Mouse (Mus musculus): ENCODE data around the gene Lrrc10. TPM values are rescaled to one million over a fixed set of nuclear protein-coding genes. Genes with fewer than 3 reads are reported as not detected.

The Lrrc10 gene
- polyA plus RNA-seq, 1 experiment from 2014 or later = not detected

GRCm38 (mm10) chr10:117096096-117096495 is 51.0 kb downstream of the Lrrc10 start:
- Histone ChIP-seq H3K27ac (no peak overlapping the region; the same call in 1 of the 2 replicates), H3K36me3 (peaks cover 21% of the 10 kb centered on the region), H3K4me1 (replicated peaks) (peaks cover 39% of the 10 kb centered on the region), H3K27me3 (ENCODE audit: insufficient read depth, poor library complexity, severe bottlenecking) (no peaks in the 10 kb centered on the region), H3K9me3 (no peaks in the 10 kb centered on the region), H3K4me3 (no peak overlapping the region)
- 88% methylated on average over 6 of the region's 6 CpGs for WGBS
- no peak for DNase-seq (ENCODE audit: low spot score)

Other genes starting within 250 kb of the Lrrc10 start
- gene Myrfl, start 148.4 kb upstream of the Lrrc10 start, polyA plus RNA-seq (2016; fragmentation: Nextera tagmentation; extraction: Ambion mirVana) = 0.11 and 0.18 TPM in 2 replicates
- gene Rab3ip, start 94.6 kb upstream of the Lrrc10 start, polyA plus RNA-seq (2016; fragmentation: Nextera tagmentation; extraction: Ambion mirVana) = 45.0 TPM in 2 replicates
- gene Gm10271, start 72.7 kb upstream of the Lrrc10 start, polyA plus RNA-seq (2016; fragmentation: Nextera tagmentation; extraction: Ambion mirVana) = not detected in 2 replicates
- 0.11 TPM in 1 of 2 replicates, not detected in the other for gene Best3, start 59.0 kb upstream of the Lrrc10 start, polyA plus RNA-seq (2016; fragmentation: Nextera tagmentation; extraction: Ambion mirVana)
- 264 and 323 TPM in 2 replicates for gene Cct2, start 18.5 kb downstream of the Lrrc10 start, polyA plus RNA-seq (2016; fragmentation: Nextera tagmentation; extraction: Ambion mirVana)
- 19.8 and 21.4 TPM in 2 replicates for gene Frs2, start 103.2 kb downstream of the Lrrc10 start, polyA plus RNA-seq (2016; fragmentation: Nextera tagmentation; extraction: Ambion mirVana)
- gene Yeats4, start 179.2 kb downstream of the Lrrc10 start, polyA plus RNA-seq (2016; fragmentation: Nextera tagmentation; extraction: Ambion mirVana) = 112 and 114 TPM in 2 replicates
- not detected in 2 replicates for gene 9530003J23Rik, start 193.4 kb downstream of the Lrrc10 start, polyA plus RNA-seq (2016; fragmentation: Nextera tagmentation; extraction: Ambion mirVana)
- gene Lyz2, start 237.0 kb downstream of the Lrrc10 start, polyA plus RNA-seq (2016; fragmentation: Nextera tagmentation; extraction: Ambion mirVana) = 8.7 and 16.7 TPM in 2 replicates
- not detected in 2 replicates for gene Lyz1, start 247.5 kb downstream of the Lrrc10 start, polyA plus RNA-seq (2016; fragmentation: Nextera tagmentation; extraction: Ambion mirVana)

Data from hindbrain, embryonic 10.5 days (tissue).